In genomic region chr5:147186781-147187551, GRCm38 (mm10) we compare ENCODE assay signal across 8 mouse cellular contexts. TPM values are rescaled to one million over a fixed set of nuclear protein-coding genes. Genes with fewer than 3 reads are reported as not detected.
DNase-seq lines count a peak whose midpoint lies in the region; ATAC-seq lines count a peak whose summit lies in the region.

No protein-coding gene starts in this region.

- peak; percentile 63 for ATAC-seq in hindbrain, embryonic 12.5 days (ENCODE audit: low FRiP score)

- peaks cover 35% of the 10 kb centered on the region for H3K4me1 ChIP-seq in hindbrain, embryonic 12.5 days
- H3K4me1 ChIP-seq in midbrain, embryonic 10.5 days: peaks cover 48% of the 10 kb centered on the region

- no peak overlapping the region for H3K9ac ChIP-seq in hindbrain, embryonic 12.5 days

- no peak overlapping the region for H3K27ac ChIP-seq in hindbrain, embryonic 12.5 days
- H3K27ac ChIP-seq in midbrain, embryonic 10.5 days (replicated peaks): peak overlapping the region; percentile 55; the same call in 1 of the 2 replicates

- DNase-seq in left cerebral cortex, postnatal 4 days: peak; percentile 70
- no peak for DNase-seq in left cerebral cortex, postnatal 14 days (ENCODE audit: low spot score in 2 of 2)
- peak; percentile 30 for DNase-seq in cerebellum, adult 9-10 months
- DNase-seq in midbrain, embryonic 10.5 days (ENCODE audit: low spot score): peak; percentile 63
- no peak for DNase-seq in gastrocnemius, postnatal 14 days
- DNase-seq in gastrocnemius, postnatal 36 days: no peak
- no peak for DNase-seq in yolk sac, embryonic 10.5 days (ENCODE audit: low spot score)

- H3K4me2 ChIP-seq in hindbrain, embryonic 12.5 days (replicated peaks): peak overlapping the region; percentile 54

- WGBS in hindbrain, embryonic 12.5 days: under 1% methylated on average over 37 of the region's 37 CpGs
- WGBS in midbrain, embryonic 10.5 days: under 1% methylated on average over 37 of the region's 37 CpGs

- peaks cover 96% of the 10 kb centered on the region for H3K27me3 ChIP-seq in hindbrain, embryonic 12.5 days
- H3K27me3 ChIP-seq in midbrain, embryonic 10.5 days (ENCODE audit: low read depth, poor library complexity, severe bottlenecking): peaks cover 100% of the 10 kb centered on the region

- peaks cover 15% of the 10 kb centered on the region for H3K9me3 ChIP-seq in hindbrain, embryonic 12.5 days (replicated peaks)
- peaks cover 10% of the 10 kb centered on the region; the same call in 1 of the 2 replicates for H3K9me3 ChIP-seq in midbrain, embryonic 10.5 days (replicated peaks)

- peak overlapping the region; percentile 16 for H3K4me3 ChIP-seq in hindbrain, embryonic 12.5 days
- peak overlapping the region; percentile 54 for H3K4me3 ChIP-seq in midbrain, embryonic 10.5 days

- H3K36me3 ChIP-seq in hindbrain, embryonic 12.5 days: no peaks in the 10 kb centered on the region
- no peaks in the 10 kb centered on the region for H3K36me3 ChIP-seq in midbrain, embryonic 10.5 days

- intact Hi-C loops in left cerebral cortex, postnatal 4 days (cut with DNase I): no loop called here
- intact Hi-C loops in left cerebral cortex, postnatal 14 days (cut with DNase I): loop anchor here (5.0 kb wide), 1 partner anchor 85 kb away; no protein-coding TSS in a partner anchor
- intact Hi-C loops in gastrocnemius, postnatal 14 days (cut with DNase I; ENCODE audit: low total_unique reads): no loop called here
- intact Hi-C loops in gastrocnemius, postnatal 36 days (cut with DNase I): no loop called here

RNA-seq across cellular contexts. Expression of gene Gsx1, which starts 1.5 kb away (rescaled TPM):
- 1 to 10 TPM; 1.3 to 1.8 TPM for total RNA-seq in left cerebral cortex, postnatal 4 days (2021)
- under 1 TPM; 0.46 to 0.68 TPM for total RNA-seq in left cerebral cortex, postnatal 14 days (2021)
- polyA plus RNA-seq in hindbrain, embryonic 12.5 days (2016; fragmentation: Nextera tagmentation; extraction: Ambion mirVana): 8.6 and 9.3 TPM in 2 replicates
- 7.0 and 11.1 TPM in 2 replicates for polyA plus RNA-seq in midbrain, embryonic 10.5 days (2016; fragmentation: Nextera tagmentation; extraction: Ambion mirVana)
- not detected for total RNA-seq in gastrocnemius, postnatal 14 days (2021)
- not detected for total RNA-seq in gastrocnemius, postnatal 36 days (2021)

Comparison
In these comparisons a context has a peak if more than half of its experiments do, and no peak if none do; other contexts are left out.
1. DNase-seq: peak in left cerebral cortex, postnatal 4 days (single experiment), cerebellum, adult 9-10 months (single experiment) and midbrain, embryonic 10.5 days (single experiment); none in left cerebral cortex, postnatal 14 days (0 of 2), gastrocnemius, postnatal 14 days (single experiment), gastrocnemius, postnatal 36 days (0 of 2) and yolk sac, embryonic 10.5 days (single experiment).